Mouse (Mus musculus) thymus, postnatal 14 days (tissue): Measurements from ENCODE around the gene Pcyt1a.

Experiments used
- DNase-seq: peaks from one replicate; pipeline ENCODE4 v3.0.0; 2021

Gene Pcyt1a

DNA sequence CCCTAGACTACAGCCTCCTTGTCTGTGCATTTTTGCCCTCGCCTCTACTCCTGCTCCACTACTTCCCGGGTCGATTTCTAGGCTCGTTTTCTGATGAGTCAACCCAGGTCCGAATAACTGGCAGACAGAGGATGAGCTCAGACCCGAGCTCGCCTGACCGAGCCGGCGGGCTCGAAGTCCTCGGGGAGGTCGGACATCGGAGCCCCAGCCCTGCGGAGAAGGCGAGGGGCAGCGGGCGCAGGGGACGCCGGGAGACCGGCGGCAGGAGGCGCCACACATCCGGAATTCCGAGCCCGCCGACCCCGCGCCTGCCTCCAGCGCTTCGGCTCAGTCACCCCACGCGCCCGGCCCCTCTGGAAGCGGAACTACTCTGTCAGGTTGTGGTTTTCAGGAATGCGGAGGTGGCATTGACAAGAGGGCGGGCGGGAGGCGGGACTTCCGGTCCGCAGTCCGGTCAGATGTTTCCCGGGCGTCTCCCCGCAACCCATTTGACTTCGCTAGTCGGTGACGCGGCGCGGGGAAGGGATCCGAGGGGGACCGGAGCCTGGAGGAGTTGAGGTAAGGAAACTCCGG is at the start of gene Pcyt1a:
Pcyt1a (plus strand) TSS at position 448 of the 573 bp plus-strand sequence.
- DNase-seq = peak; percentile 86

GRCm38 (mm10) chr16:32382901-32383300 is 47.8 kb upstream of the Pcyt1a start:
- DNase-seq = no peak

DNA sequence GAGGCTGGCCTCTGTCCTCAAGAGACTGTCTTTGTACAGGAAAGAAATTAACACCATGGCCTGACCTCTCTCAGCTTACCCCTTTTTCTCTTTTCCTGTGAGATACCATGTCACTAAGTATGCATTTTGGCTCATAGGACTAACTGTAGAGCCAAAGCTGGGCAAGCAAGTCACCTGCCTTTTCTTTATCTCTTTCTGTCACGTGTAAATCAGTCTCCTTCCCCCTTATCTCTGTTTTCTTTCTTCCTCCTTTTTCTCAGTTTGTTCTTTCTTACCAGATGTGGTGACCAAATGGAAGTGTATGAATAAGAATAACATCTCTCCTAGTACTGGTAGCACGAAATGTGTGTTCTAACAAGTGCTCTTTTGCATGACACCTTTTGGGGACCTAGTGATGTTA is 45.8 kb upstream of the Pcyt1a start:
- DNase-seq = no peak

DNA sequence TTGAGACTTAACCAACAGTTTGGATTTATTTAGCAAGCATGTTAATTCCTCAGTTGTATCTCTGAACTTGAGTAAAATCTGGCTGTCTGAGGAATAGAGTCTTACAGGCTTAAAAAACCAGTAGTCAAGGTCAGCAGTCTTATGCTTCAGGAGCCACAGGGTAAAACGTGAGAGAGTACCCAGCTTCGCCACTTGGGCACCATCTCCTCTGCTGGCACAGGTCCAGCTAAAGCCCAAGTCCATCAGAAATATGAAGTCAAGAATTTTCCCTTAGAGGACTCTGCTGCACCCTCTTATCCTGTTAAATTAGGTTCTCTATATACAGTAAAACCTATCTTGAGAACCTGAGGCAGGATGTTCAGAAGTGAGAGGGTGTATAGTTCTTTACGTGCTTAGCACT is 43.9 kb upstream of the Pcyt1a start:
- no peak for DNase-seq

- no peak for DNase-seq
Observed at GRCm38 (mm10) chr16:32389049-32389448, 41.7 kb upstream of the Pcyt1a start.

DNA sequence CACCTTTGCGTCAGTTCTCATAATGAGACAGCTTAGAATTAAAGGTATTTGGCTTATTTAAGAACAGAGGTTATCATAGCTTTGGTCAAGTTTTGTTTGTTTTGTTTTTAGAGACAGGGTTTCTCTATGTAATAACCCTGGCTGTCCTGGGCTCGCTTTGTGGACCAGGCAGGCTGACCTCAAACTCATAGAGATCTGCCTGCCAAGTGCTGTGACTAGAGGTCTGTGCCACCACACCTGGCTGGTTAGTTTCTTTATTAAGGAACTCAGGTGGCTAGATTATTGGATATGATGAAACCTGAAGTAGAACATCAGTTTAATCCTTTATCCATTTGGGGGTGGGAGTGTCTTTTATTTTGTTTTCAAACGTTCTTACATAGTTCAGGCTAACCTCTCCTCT is 40.9 kb upstream of the Pcyt1a start:
- no peak for DNase-seq

- no peak for DNase-seq
Observed at GRCm38 (mm10) chr16:32390882-32391281, 39.8 kb upstream of the Pcyt1a start.

DNA sequence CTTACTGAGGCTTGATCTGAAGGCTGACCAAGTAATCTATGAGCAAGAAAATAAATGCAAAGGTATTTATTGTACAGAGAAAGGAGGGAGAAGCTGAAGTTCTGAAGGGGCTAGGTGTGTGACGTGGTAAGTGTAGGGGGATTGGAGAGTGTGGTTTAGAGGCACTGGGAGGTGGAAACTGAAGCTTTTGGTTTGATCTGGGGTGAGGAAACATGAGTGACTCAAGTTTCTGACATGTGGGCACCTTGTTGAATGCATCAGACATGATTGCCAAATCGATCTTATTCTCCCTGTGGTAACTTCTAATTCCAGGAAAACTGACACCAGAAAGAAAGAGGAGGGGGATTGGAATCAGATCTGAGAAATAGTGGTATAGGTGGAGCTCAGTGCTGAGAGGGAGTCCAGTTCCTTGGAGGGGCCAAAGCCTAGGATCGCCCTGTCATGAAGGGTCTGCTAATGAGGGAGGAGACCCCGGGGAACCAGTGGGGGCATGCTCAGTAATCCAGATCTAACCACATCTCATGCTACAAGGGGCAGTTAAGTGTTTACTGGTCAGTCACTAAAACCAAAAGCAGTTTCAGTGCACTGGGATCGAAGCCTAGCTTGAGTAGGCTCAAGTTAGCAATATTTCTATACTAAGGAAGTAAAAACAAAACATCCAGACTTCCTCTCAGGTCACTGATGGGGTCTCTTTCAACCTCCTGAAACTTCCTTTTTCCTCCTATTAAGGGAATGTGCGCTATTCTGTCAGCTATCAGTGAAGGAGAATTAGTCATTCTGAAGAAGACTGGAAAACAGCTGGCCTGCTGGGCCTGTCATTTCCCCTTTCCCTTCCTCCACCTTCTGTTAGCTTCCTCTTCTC is 34.8 kb upstream of the Pcyt1a start:
- no peak for DNase-seq

GRCm38 (mm10) chr16:32396541-32396835 is 34.2 kb upstream of the Pcyt1a start:
- DNase-seq = no peak

DNA sequence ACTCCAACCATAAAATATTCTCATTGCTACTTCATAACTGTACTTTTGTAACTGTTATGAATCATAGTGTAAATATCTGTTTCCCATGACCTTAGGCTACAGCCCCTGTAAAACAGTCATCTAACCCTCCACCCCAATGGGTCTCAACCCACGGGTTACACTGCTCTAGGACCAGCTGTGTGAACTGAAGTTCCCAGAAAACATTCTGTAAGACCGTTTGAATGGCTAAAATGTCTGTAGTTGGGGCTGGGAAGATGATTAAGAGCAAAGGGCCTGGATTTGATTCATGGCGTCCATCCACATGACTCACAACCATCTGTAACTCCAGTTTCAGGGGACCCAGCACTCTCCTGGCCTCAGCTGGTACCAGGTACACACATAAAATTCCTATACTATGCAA is 32.5 kb upstream of the Pcyt1a start:
- DNase-seq = no peak

DNA sequence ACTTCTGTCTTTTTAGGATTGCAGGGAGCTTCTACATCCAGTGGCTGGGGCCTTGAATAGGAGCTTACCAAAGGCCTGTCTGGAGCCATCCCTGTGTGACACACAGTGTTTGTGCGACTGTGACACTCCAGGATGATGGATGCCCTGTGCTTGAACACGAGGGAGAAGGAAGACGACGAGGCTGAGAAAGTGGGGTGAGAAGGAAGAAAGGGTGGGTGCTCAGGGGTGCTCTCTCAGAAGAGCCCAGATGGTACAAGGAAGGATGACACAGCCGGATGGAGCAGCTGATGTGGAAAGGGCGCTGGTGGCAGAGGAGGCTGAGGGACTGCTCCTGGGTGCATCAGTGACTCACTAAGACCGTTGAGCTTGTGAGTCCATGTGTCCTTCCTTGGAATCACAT is 30.5 kb upstream of the Pcyt1a start, which contains the start of gene Tm4sf19:
Tm4sf19 (plus strand) TSS at position 240 of the 400 bp plus-strand sequence.
- no peak for DNase-seq

DNA sequence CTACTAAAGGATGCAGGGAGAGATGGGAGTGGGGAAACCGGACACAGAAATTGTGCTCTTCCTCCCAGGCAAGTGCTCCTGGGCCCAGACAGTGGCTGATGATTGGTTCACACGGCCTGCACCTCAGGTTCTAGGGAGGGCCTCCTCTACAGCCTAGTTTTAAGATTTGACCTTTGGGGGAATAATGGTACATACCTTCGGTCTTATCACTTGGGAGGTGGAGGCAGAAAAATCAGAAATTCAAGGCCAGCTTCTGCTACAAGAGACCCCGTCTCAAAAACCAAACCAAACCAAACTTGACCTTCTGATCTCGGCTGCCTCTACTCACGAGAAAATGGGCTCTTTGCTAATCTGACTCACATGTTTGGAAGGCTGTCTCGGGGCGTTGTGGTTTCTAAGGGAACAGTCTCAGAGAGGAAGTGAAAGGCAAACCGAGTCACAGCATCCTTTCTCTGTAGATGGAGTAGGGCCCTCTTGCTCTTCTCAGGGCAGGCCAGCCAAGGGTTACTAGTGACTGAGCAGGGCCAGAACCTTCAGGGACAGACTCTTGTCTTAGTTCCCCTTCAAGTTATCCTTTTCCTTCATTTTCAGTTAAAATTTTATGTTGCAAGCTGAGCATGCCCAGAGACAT is 29.3 kb upstream of the Pcyt1a start:
- peak; percentile 12 for DNase-seq

DNA sequence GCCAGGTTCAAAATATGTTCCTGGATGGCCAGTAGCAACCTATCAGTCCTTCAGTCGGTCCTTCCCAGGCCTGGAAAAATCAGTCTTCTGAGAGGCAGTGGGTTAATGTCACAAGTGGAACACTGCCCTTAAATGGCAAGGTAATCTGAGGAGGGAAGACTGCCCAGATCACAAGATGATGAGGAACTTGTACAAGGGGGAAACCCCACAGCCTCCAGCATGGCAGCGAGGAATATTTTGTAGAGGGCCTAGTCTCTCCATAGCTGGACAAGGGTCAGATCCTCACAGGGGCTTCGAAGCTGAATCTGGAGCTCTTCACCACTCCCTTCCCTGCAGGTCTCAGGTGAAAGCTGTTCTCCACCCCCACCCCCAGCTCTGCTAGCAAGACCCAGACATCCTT is 27.9 kb upstream of the Pcyt1a start:
- DNase-seq = no peak

- no peak for DNase-seq
Observed at GRCm38 (mm10) chr16:32405716-32406115, 25.0 kb upstream of the Pcyt1a start.

GRCm38 (mm10) chr16:32406671-32407070 is 24.1 kb upstream of the Pcyt1a start:
- DNase-seq = no peak

DNA sequence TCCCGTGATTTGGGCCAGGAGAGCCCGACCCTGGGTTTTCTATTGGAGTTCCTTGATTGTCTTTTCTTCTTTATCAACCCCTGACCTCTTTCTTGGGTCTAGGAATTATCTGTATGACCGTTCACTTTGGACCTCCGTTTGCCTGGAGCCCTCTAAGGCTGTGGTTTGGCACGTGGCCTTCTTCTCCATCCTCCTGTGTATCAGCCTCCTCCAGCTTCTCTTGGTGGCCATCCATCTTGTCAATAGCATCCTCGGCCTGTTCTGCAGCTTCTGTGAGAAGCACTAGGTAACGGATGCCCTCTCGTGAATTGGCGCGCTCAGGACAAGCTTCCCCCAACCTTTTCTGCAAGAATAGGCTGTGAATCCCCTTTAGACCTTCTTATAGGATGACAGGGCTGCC is 23.0 kb upstream of the Pcyt1a start:
- DNase-seq = no peak

- no peak for DNase-seq
Observed at GRCm38 (mm10) chr16:32417457-32417856, 13.3 kb upstream of the Pcyt1a start.

DNA sequence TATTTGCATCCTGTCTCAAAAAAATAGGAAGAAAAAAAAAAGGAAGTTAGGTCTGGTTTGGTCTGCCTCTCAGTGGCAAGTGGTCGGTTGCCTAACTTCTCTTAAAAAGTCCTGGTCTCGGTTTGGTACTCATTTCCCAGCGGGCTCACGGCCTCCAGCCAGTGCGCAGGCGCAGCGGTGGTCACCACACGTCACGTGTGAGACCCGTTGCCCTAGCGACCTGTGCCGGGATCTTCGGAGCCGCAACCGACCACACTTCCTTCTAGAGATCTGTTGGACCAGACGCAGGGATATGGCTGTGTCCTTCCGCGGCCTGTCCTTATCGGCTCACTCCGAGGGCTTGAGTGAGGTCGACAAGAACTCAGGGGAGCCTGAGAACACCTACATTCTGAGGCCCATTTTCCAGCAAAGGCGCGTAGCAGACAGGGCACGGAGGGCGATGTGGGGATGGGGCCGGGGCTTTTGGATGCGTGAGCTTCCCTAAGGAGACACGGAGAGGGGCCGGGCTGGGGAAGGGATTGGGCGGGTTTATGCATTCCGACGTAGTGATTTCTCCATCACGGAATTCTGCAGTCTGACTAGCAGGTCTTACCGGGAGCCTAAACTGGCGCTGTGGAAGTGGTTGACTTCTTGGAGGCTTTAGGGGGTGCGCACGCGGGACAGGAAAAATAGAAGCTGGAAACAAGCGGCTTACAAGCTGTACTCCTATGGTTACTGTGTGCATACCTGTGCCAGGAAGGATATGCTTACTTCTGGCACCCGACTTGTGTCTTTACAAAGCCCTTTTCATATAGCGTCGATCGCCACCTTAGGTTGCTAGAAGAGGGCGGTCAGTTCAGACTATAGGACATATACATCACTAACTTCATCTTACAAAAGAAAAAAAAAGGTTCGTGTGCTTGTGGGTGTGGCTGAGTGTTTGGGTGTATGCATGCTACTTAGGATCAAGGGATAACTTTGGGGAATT is 10.9 kb upstream of the Pcyt1a start, which contains the start of gene Tctex1d2:
Tctex1d2 (plus strand) TSS at position 186 of the 967 bp plus-strand sequence.
- DNase-seq = peak; percentile 91

DNA sequence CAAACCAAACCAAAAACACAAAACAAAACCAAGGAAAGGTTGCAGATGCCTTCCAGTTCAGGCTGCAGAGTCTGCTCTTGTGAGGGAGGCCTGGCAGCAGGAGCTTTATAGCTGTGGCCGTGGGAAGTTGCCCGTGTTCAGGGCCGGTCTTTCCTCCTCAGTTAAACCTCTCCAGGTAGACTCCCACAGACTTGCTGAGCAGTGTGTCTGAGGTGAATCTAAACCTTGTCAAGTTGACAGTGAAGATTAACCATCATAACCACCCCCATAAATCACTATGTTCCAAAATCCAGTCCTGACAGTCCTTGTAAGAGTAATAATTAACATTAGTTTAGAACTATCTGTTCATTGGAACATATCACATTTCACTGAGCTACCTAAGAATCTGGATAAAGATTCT is 3.2 kb upstream of the Pcyt1a start:
- DNase-seq = no peak

DNA sequence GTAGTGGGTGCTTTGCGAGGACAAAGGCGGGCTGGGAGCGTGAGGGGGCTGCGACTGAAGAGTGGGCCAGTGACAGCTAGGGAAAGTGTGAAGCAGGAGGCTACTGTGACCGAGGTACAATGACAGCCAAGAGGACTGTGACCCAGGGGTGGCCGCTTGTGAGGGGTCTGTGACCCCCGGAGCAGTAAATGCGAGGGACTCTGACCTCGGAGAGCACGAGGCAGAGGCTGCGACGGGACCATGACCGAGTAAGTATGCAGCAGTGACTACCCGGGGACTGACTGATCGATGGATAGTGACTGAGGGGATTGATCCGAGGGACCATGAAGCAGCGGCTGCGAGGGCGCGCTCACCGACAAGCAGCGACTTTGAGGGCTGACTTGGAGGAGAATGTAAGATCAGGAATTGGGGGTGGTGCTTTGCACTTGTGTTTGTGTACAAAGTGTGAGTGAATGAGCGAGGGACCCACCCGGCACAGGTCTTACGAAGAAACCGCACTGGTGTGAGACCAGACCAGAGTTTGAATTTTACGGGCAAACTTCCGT is 398 bp downstream of the Pcyt1a start:
- no peak for DNase-seq

GRCm38 (mm10) chr16:32431926-32432325 is 1.2 kb downstream of the Pcyt1a start:
- no peak for DNase-seq

GRCm38 (mm10) chr16:32433138-32433537 is 2.4 kb downstream of the Pcyt1a start:
- no peak for DNase-seq

GRCm38 (mm10) chr16:32434066-32434465 is 3.3 kb downstream of the Pcyt1a start:
- DNase-seq = peak; percentile 78
